Mouse (Mus musculus) limb, embryonic 15.5 days (tissue): ENCODE data around the gene Tbc1d5. TPM values are rescaled to one million over a fixed set of nuclear protein-coding genes. Genes with fewer than 3 reads are reported as not detected.

ENCODE experiments used
- ATAC-seq: fragments of 200-750 bp; cut with Nextera tagmentation; 2 replicates; pipeline ENCODE4 v1.8.0; 2017; ENCODE audit warnings: low read depth, moderate TSS enrichment; ENCODE audit not compliant: insufficient number of reproducible peaks, low FRiP score, low TSS enrichment
- H3K27ac ChIP-seq: fragments of 300-500 bp; sonication (generic); 2 replicates; pipeline ENCODE4 v1.5.1; 2015; ENCODE audit warnings: moderate library complexity, mild to moderate bottlenecking, inconsistent platforms
- H3K27me3 ChIP-seq: fragments of 300-500 bp; sonication (generic); 2 replicates; pipeline ENCODE4 v1.6.1; 2015; ENCODE audit warnings: inconsistent platforms
- H3K36me3 ChIP-seq: fragments of 300-500 bp; sonication (generic); 2 replicates; pipeline ENCODE4 v1.6.1; 2015; ENCODE audit warnings: inconsistent platforms
- H3K4me1 ChIP-seq: fragments of 300-500 bp; sonication (generic); 2 replicates; pipeline ENCODE4 v1.6.1; 2015; ENCODE audit warnings: inconsistent platforms
- H3K4me2 ChIP-seq: fragments of 300-500 bp; sonication (generic); 2 replicates; pipeline ENCODE4 v1.6.1; 2015; ENCODE audit warnings: mild to moderate bottlenecking, inconsistent platforms
- H3K4me3 ChIP-seq: fragments of 300-500 bp; sonication (generic); 2 replicates; pipeline ENCODE4 v1.5.1; 2015; ENCODE audit warnings: mild to moderate bottlenecking, inconsistent platforms
- H3K9ac ChIP-seq: fragments of 300-500 bp; sonication (generic); 2 replicates; pipeline ENCODE4 v1.6.1; 2015; ENCODE audit warnings: inconsistent platforms
- H3K9me3 ChIP-seq: fragments of 300-500 bp; sonication (generic); 2 replicates; pipeline ENCODE4 v1.6.1; 2016; ENCODE audit warnings: inconsistent platforms
- WGBS: fragments of 180-500 bp; shearing (Covaris S2); methylation state at CpG from one replicate; pipeline ENCODE4 v1.1.7; 2015; 5-methylcytosine and 5-hydroxymethylcytosine counted together
- polyA plus RNA-seq: library from polyadenylated mRNA; unstranded; fragments of >200 nt; fragmentation: Nextera tagmentation; extraction: Ambion mirVana; gene quantifications from 2 replicates; pipeline ENCODE4 v1.2.1, GENCODE M21; 2015

The Tbc1d5 gene
- 9.6 and 9.8 TPM in 2 replicates for polyA plus RNA-seq

DNA sequence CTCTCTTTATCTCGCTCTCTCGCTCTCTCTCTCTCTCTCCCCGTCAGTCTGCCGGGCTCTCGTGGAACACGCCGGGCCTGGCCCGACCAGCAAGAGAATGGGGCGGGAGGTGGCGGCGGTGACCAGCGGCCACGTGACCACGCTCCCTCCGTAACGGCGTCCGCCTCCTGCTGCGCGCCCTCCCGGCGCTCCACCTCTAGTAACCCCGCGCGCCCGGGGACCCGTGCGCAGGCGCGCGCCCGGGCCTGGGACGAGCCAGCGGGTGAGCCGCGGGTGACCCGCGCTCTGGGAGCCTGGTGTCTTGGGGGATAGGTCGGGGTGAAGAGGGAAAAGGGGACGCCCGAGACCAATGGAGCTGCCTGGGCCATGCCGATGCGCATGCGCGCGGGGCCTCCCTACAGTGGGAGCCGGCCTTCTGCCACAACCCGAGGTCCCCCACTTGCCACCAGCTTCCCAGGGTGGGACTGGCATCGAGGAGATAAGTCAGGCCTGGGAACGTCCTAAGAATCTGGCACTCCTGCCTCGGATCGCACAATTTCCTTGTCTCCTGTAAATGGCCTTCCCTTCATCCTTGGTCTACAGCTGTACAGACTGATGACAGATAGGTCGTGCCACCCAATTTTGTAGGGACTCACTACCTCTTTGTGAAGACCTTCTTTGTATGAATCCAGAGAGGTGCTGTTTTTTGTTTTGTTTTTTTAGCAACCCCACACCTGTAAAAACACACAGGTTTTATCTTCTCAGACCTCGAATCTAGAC lies at the start of gene Tbc1d5:
Tbc1d5 (minus strand) TSS at position 158 of the 759 bp plus-strand sequence.
- H3K9ac ChIP-seq, result peak within 1 kb of the TSS; percentile 95
- 2% methylated on average over 45 of the region's 54 CpGs for WGBS
- H3K4me1 ChIP-seq, result peaks cover 6% of the 10 kb centered on the region; the same call in 1 of the 2 replicates
- ATAC-seq, result peak; percentile 92
- peak within 1 kb of the TSS; percentile 84 for H3K4me3 ChIP-seq
- H3K27me3 ChIP-seq, result no peaks in the 10 kb centered on the region
- H3K36me3 ChIP-seq, result no peaks in the 10 kb centered on the region
- peak within 1 kb of the TSS; percentile 68 for H3K4me2 ChIP-seq
- peak within 1 kb of the TSS; percentile 98 for H3K27ac ChIP-seq
- H3K9me3 ChIP-seq, result no peaks in the 10 kb centered on the region

- no peaks in the 10 kb centered on the region for H3K9me3 ChIP-seq
- no peaks in the 10 kb centered on the region for H3K27me3 ChIP-seq
- H3K27ac ChIP-seq, result no peak overlapping the region
- 73% methylated on average over 1 of the region's 1 CpGs for WGBS
- H3K4me3 ChIP-seq, result no peak overlapping the region
- no peaks in the 10 kb centered on the region for H3K4me1 ChIP-seq
- no peak overlapping the region for H3K9ac ChIP-seq
- no peak overlapping the region for H3K4me2 ChIP-seq
- H3K36me3 ChIP-seq, result no peaks in the 10 kb centered on the region
- no peak for ATAC-seq
Measured at GRCm38 (mm10) chr17:51226056-51226455, 46.9 kb upstream of the Tbc1d5 start.

- H3K4me1 ChIP-seq, result no peaks in the 10 kb centered on the region
- H3K27ac ChIP-seq, result no peak overlapping the region
- WGBS, result 38% methylated on average over 4 of the region's 4 CpGs
- no peaks in the 10 kb centered on the region for H3K9me3 ChIP-seq
- H3K36me3 ChIP-seq, result no peaks in the 10 kb centered on the region
- H3K4me2 ChIP-seq, result no peak overlapping the region
- no peak for ATAC-seq
- no peak overlapping the region for H3K9ac ChIP-seq
- no peak overlapping the region for H3K4me3 ChIP-seq
- H3K27me3 ChIP-seq, result no peaks in the 10 kb centered on the region
Measured at GRCm38 (mm10) chr17:51223152-51223551, 44.0 kb upstream of the Tbc1d5 start.

DNA sequence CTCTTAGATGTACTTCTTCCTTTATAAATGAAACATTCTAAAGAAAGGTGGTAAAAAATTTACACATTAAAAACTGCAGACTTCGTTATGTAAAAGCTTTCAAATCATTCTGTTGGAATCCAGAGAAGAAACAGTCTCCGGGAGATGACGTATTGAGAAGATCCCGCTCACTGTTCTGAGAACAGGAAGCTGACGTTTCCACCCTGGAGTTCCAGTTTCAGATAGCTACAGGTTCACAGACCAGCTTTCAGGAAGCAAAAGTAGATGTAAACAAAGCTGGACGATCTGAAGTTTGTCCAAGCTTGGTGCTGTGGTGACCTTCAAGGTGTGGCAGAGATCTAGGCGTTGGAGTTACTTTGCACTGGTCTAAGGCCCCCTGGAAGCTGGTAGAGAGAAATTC lies 41.9 kb upstream of the Tbc1d5 start:
- H3K36me3 ChIP-seq, result no peaks in the 10 kb centered on the region
- no peak for ATAC-seq
- no peak overlapping the region for H3K27ac ChIP-seq
- no peak overlapping the region for H3K9ac ChIP-seq
- no peaks in the 10 kb centered on the region for H3K9me3 ChIP-seq
- H3K4me1 ChIP-seq, result no peaks in the 10 kb centered on the region
- no peak overlapping the region for H3K4me2 ChIP-seq
- H3K4me3 ChIP-seq, result no peak overlapping the region
- H3K27me3 ChIP-seq, result no peaks in the 10 kb centered on the region
- 72% methylated on average over 7 of the region's 7 CpGs for WGBS

GRCm38 (mm10) chr17:51219897-51220296 lies 40.7 kb upstream of the Tbc1d5 start:
- Histone ChIP-seq H3K9ac (no peak overlapping the region), H3K4me1 (no peaks in the 10 kb centered on the region), H3K9me3 (no peaks in the 10 kb centered on the region), H3K4me3 (no peak overlapping the region), H3K27ac (no peak overlapping the region), H3K4me2 (no peak overlapping the region), H3K36me3 (no peaks in the 10 kb centered on the region), H3K27me3 (no peaks in the 10 kb centered on the region)
- no peak for ATAC-seq
- WGBS, result 88% methylated on average over 3 of the region's 3 CpGs

- no peak for ATAC-seq
- Histone ChIP-seq H3K9me3 (no peaks in the 10 kb centered on the region), H3K4me2 (no peak overlapping the region), H3K36me3 (no peaks in the 10 kb centered on the region), H3K27ac (no peak overlapping the region), H3K4me3 (no peak overlapping the region), H3K9ac (no peak overlapping the region), H3K27me3 (no peaks in the 10 kb centered on the region), H3K4me1 (no peaks in the 10 kb centered on the region)
- 95% methylated on average over 6 of the region's 6 CpGs for WGBS
Measured at GRCm38 (mm10) chr17:51216426-51216825, 37.3 kb upstream of the Tbc1d5 start.

DNA sequence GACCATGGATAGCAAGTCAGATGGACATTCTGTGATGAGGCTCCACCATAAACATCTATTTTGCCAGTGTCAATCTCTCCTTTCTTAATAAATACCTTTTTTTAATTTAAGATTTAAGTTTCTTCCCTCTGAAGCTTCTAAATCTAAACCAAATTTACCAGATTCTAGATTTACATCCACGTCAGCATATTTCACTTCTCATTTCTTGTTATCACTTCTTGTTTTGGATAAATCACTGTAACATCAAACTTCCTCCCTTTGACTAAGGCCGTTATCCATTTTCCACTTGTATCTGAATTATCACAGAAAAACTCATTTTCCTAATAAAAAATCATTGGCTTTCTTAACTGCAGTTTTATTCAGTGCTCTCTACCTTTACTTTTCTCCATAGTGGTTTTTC lies 30.4 kb upstream of the Tbc1d5 start:
- Histone ChIP-seq H3K9me3 (no peaks in the 10 kb centered on the region), H3K27me3 (no peaks in the 10 kb centered on the region), H3K4me1 (no peaks in the 10 kb centered on the region), H3K27ac (no peak overlapping the region), H3K36me3 (no peaks in the 10 kb centered on the region), H3K4me2 (no peak overlapping the region), H3K9ac (no peak overlapping the region), H3K4me3 (no peak overlapping the region)
- WGBS, result 85% methylated on average over 2 of the region's 2 CpGs
- no peak for ATAC-seq

GRCm38 (mm10) chr17:51204643-51205042 lies 25.5 kb upstream of the Tbc1d5 start:
- Histone ChIP-seq H3K36me3 (no peaks in the 10 kb centered on the region), H3K4me2 (no peak overlapping the region), H3K9me3 (no peaks in the 10 kb centered on the region), H3K4me1 (no peaks in the 10 kb centered on the region), H3K27me3 (no peaks in the 10 kb centered on the region), H3K9ac (no peak overlapping the region), H3K27ac (no peak overlapping the region), H3K4me3 (no peak overlapping the region)
- ATAC-seq, result no peak
- WGBS, result 86% methylated on average over 2 of the region's 2 CpGs

DNA sequence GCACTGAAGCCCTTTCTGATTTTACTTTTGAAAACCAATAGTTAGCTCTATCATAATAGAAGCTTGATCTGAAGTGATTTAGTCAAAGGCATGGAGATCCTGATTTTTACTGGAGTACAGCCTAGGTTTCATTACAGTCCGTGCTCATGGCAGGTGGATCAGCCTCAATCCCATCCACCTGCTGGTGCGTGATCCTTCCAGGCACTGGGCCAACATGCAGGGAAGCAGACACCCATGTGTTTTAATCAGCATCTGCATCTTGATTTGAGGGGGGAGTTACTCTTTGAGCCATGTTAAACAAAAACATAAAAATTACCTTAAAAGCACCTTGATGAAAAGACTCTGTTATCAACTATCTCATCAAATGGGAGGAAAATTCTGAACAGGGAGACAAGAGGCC lies 16.4 kb upstream of the Tbc1d5 start:
- H3K4me2 ChIP-seq, result no peak overlapping the region
- ATAC-seq, result no peak
- no peak overlapping the region for H3K4me3 ChIP-seq
- WGBS, result 67% methylated on average over 2 of the region's 2 CpGs
- H3K4me1 ChIP-seq, result no peaks in the 10 kb centered on the region
- H3K9me3 ChIP-seq, result no peaks in the 10 kb centered on the region
- no peaks in the 10 kb centered on the region for H3K27me3 ChIP-seq
- no peak overlapping the region for H3K9ac ChIP-seq
- no peak overlapping the region for H3K27ac ChIP-seq
- H3K36me3 ChIP-seq, result no peaks in the 10 kb centered on the region

DNA sequence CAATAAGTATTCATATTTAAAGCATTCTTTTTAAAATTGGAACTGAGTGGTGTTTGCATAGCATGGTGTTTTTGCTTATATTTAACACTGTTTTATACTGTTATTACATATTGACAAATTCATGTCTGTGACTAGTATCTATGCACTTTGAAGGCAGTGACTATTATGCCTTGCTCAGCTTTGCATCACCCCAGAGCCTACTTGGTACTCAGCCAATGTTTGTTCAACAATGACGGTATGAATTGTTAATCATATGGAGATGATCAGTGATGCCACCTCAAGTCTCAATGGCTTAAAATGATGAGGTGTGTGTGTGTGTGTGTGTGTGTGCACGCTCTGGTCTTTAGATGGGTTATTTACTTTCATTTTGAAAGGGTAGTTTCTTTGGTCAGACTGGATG lies 15.6 kb upstream of the Tbc1d5 start:
- H3K27me3 ChIP-seq, result no peaks in the 10 kb centered on the region
- H3K4me1 ChIP-seq, result no peaks in the 10 kb centered on the region
- no peaks in the 10 kb centered on the region for H3K9me3 ChIP-seq
- H3K4me3 ChIP-seq, result no peak overlapping the region
- H3K36me3 ChIP-seq, result no peaks in the 10 kb centered on the region
- H3K4me2 ChIP-seq, result no peak overlapping the region
- WGBS, result 69% methylated on average over 2 of the region's 2 CpGs
- H3K9ac ChIP-seq, result no peak overlapping the region
- no peak for ATAC-seq
- H3K27ac ChIP-seq, result no peak overlapping the region

GRCm38 (mm10) chr17:51191381-51191780 lies 12.2 kb upstream of the Tbc1d5 start:
- 88% methylated on average over 1 of the region's 1 CpGs for WGBS
- Histone ChIP-seq H3K9me3 (no peaks in the 10 kb centered on the region), H3K27ac (no peak overlapping the region), H3K4me1 (no peaks in the 10 kb centered on the region), H3K4me3 (no peak overlapping the region), H3K27me3 (no peaks in the 10 kb centered on the region), H3K36me3 (no peaks in the 10 kb centered on the region), H3K4me2 (no peak overlapping the region), H3K9ac (no peak overlapping the region)
- no peak for ATAC-seq

DNA sequence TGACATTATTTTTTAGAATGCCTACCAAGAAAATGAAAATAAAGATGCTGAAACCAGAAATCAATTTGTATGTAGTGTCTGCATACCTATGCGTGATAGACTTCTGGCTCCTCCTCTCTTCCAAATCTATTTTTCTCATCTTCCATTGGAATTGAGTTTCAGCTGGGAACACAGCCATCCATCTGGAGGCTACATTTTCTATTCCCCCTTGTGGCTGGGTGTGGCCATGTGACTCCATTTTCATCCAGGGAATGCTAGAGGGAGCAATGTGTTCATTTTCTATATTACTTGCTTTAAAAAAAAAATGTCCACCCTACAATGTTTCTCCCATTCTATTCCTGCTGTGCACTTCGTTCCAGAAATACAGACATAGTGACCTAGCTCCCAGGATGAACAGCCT lies 3.6 kb upstream of the Tbc1d5 start:
- Histone ChIP-seq H3K36me3 (no peaks in the 10 kb centered on the region), H3K9ac (no peak overlapping the region), H3K4me3 (no peak overlapping the region), H3K27ac (no peak overlapping the region), H3K27me3 (no peaks in the 10 kb centered on the region), H3K9me3 (no peaks in the 10 kb centered on the region), H3K4me1 (peaks cover 3% of the 10 kb centered on the region; the same call in 1 of the 2 replicates), H3K4me2 (no peak overlapping the region)
- 71% methylated on average over 2 of the region's 2 CpGs for WGBS
- ATAC-seq, result no peak
